Mouse (Mus musculus) lung, embryonic 15.5 days (tissue): ENCODE results near the gene Limch1. TPM values are rescaled to one million over a fixed set of nuclear protein-coding genes. Genes with fewer than 3 reads are reported as not detected.

Experiments
- ATAC-seq: fragments of 200-750 bp; cut with Nextera tagmentation; 2 replicates; pipeline ENCODE4 v1.8.0; 2017; ENCODE audit warnings: moderate number of reproducible peaks, borderline replicate concordance; ENCODE audit not compliant: low FRiP score, low TSS enrichment; ENCODE audit errors: extremely low read depth
- H3K27ac ChIP-seq: fragments of 300-500 bp; sonication (generic); 2 replicates; pipeline ENCODE4 v1.5.1; 2015; ENCODE audit warnings: moderate library complexity, mild to moderate bottlenecking, inconsistent platforms
- H3K27me3 ChIP-seq: fragments of 300-500 bp; sonication (generic); 2 replicates; pipeline ENCODE4 v1.6.1; 2015; ENCODE audit warnings: inconsistent platforms
- H3K36me3 ChIP-seq: fragments of 300-500 bp; sonication (generic); 2 replicates; pipeline ENCODE4 v1.6.1; 2015; ENCODE audit warnings: inconsistent platforms
- H3K4me1 ChIP-seq: fragments of 300-500 bp; sonication (generic); 2 replicates; pipeline ENCODE4 v1.6.1; 2015; ENCODE audit warnings: inconsistent platforms
- H3K4me2 ChIP-seq: fragments of 300-500 bp; sonication (generic); 2 replicates; pipeline ENCODE4 v1.6.1; 2015; ENCODE audit warnings: inconsistent platforms, mild to moderate bottlenecking, moderate library complexity
- H3K4me3 ChIP-seq: fragments of 300-500 bp; sonication (generic); 2 replicates; pipeline ENCODE4 v1.5.1; 2015; ENCODE audit warnings: mild to moderate bottlenecking, inconsistent platforms
- H3K9ac ChIP-seq: fragments of 300-500 bp; sonication (generic); 2 replicates; pipeline ENCODE4 v1.6.1; 2015; ENCODE audit warnings: inconsistent platforms
- H3K9me3 ChIP-seq: fragments of 300-500 bp; sonication (generic); 2 replicates; pipeline ENCODE4 v1.6.1; 2016; ENCODE audit warnings: inconsistent platforms
- WGBS: fragments of 180-500 bp; shearing (Covaris S2); methylation state at CpG from one replicate; pipeline ENCODE4 v1.1.7; 2015; 5-methylcytosine and 5-hydroxymethylcytosine counted together
- polyA plus RNA-seq: library from polyadenylated mRNA; unstranded; fragments of >200 nt; fragmentation: Nextera tagmentation; extraction: Ambion mirVana; gene quantifications from 2 replicates; pipeline ENCODE4 v1.2.1, GENCODE M21; 2015

Gene Limch1
- polyA plus RNA-seq, 1 experiment from 2014 or later: 77.2 TPM

DNA sequence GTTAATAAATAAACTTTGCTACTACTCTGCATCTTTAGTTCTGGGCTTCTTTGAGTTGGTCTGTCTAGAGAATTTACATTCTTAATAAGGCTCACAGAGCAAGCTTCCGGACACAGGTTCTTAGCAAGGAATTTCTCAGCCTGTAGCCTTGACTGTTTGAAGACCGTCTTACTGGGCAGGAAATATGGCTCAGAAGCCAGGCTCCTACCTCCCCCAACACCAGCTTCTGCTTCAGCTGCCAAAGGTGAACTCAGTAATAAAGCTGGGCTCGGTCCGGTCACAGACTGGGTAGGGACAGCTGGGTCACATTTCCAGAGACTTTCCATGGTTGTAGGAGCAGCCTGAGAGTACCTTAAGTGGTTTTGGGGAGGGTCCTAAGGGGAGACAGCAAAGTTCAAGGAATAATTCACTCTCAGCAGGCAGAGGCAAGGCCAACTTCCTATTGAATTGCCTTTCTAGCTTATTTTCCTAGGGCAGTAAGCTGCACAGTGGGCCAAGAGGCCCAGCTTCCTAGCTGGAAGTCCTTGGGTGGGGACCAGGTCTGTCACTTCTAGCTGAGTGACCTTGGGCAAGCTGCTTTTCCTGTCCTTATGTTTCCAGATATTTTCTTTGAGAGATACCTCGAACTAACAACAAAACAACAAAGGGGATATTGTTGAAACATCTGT is 3.0 kb downstream of the Limch1 start:
- H3K36me3 ChIP-seq: no peaks in the 10 kb centered on the region
- no peak overlapping the region for H3K9ac ChIP-seq
- peak overlapping the region; percentile 91 for H3K4me2 ChIP-seq
- no peak overlapping the region; the same call in 1 of the 2 replicates for H3K4me3 ChIP-seq
- no peaks in the 10 kb centered on the region for H3K9me3 ChIP-seq
- WGBS: 45% methylated on average over 5 of the region's 5 CpGs
- no peak for ATAC-seq
- H3K4me1 ChIP-seq: peaks cover 35% of the 10 kb centered on the region
- peaks cover 13% of the 10 kb centered on the region for H3K27me3 ChIP-seq
- H3K27ac ChIP-seq: peak overlapping the region; percentile 82

DNA sequence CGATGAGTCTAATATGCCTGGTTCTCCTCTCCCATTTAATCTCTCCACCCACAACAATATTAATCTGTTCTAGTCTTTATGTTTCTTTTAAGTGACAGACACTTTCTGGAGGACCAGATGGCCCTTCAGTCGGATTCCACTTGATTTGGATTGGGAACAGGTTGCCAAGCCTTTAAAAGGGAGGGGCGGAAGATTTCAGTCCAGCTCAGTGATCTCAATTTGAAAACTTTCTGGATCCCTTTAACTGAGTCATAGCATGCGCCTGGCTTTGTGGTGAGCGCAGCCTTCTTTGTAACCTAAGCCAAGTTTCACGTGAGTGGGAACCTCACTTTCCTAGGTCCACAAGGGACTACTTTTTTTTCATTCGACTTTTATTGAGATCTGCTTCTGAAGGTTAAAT is 5.0 kb downstream of the Limch1 start:
- Histone ChIP-seq H3K27ac (no peak overlapping the region), H3K9ac (no peak overlapping the region), H3K4me2 (no peak overlapping the region), H3K27me3 (peaks cover 13% of the 10 kb centered on the region), H3K36me3 (no peaks in the 10 kb centered on the region), H3K9me3 (no peaks in the 10 kb centered on the region), H3K4me3 (no peak overlapping the region), H3K4me1 (peaks cover 32% of the 10 kb centered on the region)
- ATAC-seq: no peak
- WGBS: 74% methylated on average over 7 of the region's 7 CpGs

DNA sequence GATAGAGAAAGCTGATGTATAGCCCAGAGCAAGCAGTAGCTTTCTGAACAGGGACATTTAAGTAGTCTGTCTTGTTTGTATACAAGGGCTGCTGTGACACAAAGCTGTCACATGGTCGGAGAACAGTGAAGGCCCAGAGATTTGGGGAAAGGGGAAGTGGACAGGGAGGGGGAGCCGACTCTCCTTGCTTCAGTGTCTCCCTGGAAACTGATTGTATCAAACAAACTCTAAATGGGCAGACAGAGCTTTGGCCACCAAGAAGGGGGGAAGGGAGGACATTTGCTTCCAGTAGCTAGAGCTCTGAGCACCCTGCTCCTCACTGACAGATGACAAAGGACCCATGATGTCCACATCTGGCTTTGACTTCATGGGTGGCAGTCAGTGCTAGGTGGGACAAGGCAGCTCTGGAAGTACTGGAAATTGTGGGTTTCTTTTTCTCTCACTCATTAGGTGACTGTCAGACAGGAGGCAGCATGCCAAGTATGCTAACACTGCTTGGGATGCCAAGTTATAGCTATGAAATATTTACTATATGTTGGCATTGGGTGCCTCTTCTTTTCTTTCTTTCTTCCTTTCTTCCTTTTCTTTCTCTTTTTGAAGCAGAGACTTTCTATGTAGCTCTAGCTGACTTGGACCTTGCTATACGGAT is 5.8 kb downstream of the Limch1 start:
- ATAC-seq: no peak
- Histone ChIP-seq H3K9me3 (no peaks in the 10 kb centered on the region), H3K4me1 (peaks cover 32% of the 10 kb centered on the region), H3K9ac (0 out of 2 replicates have a peak overlapping the region, but pooled peaks have one; percentile 5), H3K27ac (no peak overlapping the region), H3K4me2 (no peak overlapping the region), H3K27me3 (peaks cover 13% of the 10 kb centered on the region), H3K36me3 (no peaks in the 10 kb centered on the region), H3K4me3 (no peak overlapping the region)
- 40% methylated on average over 3 of the region's 3 CpGs for WGBS

DNA sequence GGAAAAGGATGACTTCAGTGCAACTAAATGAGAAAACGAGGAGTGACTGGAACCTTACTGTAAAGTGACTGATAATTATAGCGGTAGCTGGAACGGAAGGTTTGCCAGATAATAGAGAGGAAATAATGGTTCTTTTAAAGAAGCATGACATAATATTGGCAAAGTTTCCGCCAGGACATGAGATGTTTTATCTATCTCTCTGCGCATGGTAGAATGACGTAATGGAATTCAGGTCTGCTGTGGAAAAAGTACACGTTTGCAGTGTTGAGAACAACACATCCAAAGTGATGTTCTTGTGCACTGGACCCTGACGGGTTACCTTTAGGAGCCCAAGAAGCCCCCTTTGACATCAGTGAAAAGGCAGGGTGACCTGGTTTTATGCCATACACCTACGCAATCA is 8.0 kb downstream of the Limch1 start:
- Histone ChIP-seq H3K27me3 (no peaks in the 10 kb centered on the region), H3K36me3 (no peaks in the 10 kb centered on the region), H3K9ac (no peak overlapping the region), H3K4me3 (no peak overlapping the region), H3K9me3 (no peaks in the 10 kb centered on the region), H3K4me1 (peaks cover 14% of the 10 kb centered on the region), H3K27ac (no peak overlapping the region), H3K4me2 (no peak overlapping the region)
- ATAC-seq: no peak
- 62% methylated on average over 9 of the region's 9 CpGs for WGBS

DNA sequence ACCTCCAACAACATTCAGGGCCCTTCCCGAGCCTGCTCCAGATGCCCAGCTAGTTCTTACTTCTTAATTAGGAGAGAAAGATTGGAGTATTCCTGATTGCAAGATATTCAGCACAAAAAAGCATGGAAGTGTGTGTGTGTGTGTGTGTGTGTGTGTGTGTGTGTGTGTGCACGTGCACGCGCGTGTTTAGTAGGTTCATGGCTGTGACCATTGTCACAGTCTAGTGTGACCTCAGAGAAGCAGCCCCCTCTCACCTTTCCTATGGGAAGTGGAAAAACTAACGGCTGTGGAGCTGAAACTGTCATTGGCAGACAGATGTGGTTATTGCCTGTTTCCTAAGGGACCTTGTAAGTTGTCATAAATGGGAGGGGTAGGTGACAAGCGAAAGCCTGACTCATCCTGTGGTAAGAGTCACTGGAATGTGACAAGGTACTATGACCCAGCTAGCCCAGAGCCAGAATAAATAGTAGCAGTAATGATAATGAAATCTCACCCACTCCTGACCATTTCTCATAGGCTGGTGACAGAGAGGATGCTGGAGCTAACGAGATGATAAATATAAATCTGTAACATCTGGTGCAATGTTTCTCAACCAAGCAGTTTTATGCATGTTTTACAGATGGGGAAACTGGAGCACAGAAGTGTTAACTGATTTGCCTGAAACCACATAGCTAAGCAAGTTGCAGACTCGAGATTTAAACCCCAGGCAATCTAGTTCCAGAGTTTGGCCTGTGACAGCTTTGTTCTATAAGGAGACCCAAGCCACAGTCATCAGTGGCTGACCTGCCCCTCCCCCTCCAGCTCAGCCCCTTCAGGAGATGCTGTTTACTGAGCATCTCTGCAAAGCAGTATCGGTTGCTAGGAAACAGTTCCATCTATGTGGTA is 11.4 kb downstream of the Limch1 start:
- H3K4me3 ChIP-seq: no peak overlapping the region
- no peaks in the 10 kb centered on the region for H3K9me3 ChIP-seq
- no peaks in the 10 kb centered on the region for H3K27me3 ChIP-seq
- no peaks in the 10 kb centered on the region for H3K36me3 ChIP-seq
- no peak overlapping the region for H3K27ac ChIP-seq
- H3K4me2 ChIP-seq: no peak overlapping the region
- WGBS: 66% methylated on average over 10 of the region's 10 CpGs
- ATAC-seq: no peak
- H3K9ac ChIP-seq: no peak overlapping the region
- H3K4me1 ChIP-seq: no peaks in the 10 kb centered on the region

DNA sequence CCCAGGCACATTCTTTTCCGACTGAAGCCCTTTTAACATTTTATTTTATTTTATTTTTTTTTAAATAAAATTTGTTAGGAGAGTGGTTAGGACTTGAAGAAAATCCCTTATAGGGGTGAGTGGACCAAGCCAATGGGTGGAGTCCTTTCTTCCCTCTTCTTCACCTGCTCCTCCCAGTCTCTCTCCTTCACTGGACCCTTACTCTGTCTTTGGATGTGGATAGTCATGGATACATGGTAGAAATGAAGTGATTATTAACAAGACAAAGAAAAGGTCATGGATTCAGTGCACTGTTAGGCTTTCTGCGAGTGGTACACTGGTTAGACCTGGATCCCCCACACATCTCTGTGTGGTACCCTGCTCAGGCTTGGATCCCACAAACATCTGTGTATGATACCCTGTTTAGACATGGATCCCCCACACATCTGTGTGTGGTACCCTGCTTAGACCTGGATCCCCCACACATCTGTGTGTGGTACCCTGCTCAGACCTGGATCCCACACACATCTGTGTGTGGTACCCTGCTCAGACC is 12.1 kb downstream of the Limch1 start:
- no peak overlapping the region for H3K9ac ChIP-seq
- no peak overlapping the region for H3K27ac ChIP-seq
- H3K4me2 ChIP-seq: no peak overlapping the region
- H3K9me3 ChIP-seq: no peaks in the 10 kb centered on the region
- no peak for ATAC-seq
- H3K36me3 ChIP-seq: no peaks in the 10 kb centered on the region
- H3K4me3 ChIP-seq: no peak overlapping the region
- no peaks in the 10 kb centered on the region for H3K4me1 ChIP-seq
- 70% methylated on average over 2 of the region's 2 CpGs for WGBS
- no peaks in the 10 kb centered on the region for H3K27me3 ChIP-seq

DNA sequence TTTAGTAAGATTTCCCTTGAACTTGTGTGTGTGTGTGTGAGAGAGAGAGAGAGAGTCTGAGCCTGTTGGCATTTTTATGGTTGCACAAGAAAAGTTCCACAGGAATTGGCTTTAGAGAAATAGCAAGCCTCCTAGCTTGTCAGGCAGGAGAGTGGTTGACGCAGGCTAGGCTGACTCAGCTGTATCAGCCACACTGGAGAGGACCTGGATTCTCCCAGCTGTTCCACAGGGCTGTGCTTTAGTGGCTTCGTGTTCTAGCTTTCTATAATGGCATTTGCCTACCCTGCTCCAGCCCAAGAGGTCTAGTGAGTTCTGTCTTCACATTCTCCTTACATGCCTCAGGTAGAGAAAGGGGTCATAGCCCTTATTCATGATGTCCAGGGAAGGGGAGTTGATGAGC is 13.7 kb downstream of the Limch1 start:
- Histone ChIP-seq H3K36me3 (no peaks in the 10 kb centered on the region), H3K9me3 (no peaks in the 10 kb centered on the region), H3K27me3 (no peaks in the 10 kb centered on the region), H3K4me3 (no peak overlapping the region), H3K27ac (no peak overlapping the region), H3K9ac (no peak overlapping the region), H3K4me1 (no peaks in the 10 kb centered on the region), H3K4me2 (no peak overlapping the region)
- 81% methylated on average over 2 of the region's 2 CpGs for WGBS
- ATAC-seq: no peak

DNA sequence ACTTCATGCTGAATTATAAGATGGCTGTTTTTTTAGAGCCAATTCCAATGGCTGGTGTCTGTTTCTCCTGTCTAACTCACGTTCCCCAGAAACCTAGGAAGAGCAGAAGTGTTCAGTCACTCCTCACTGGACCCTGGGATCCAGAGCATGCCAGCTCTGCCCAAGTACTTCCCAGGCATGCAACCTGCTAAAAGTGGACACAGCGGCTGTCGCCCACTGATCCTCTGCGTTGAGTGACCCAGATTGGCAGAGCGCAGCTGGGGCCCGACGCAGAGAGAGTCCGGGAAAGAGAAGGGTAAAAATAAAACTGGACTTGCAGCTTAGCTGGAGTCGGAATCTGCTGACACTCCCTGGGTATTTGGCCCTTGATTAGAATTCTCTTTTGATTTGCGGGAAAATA is 15.1 kb downstream of the Limch1 start:
- Histone ChIP-seq H3K4me3 (no peak overlapping the region), H3K27me3 (no peaks in the 10 kb centered on the region), H3K4me1 (no peaks in the 10 kb centered on the region), H3K9me3 (no peaks in the 10 kb centered on the region), H3K4me2 (no peak overlapping the region), H3K9ac (no peak overlapping the region), H3K27ac (no peak overlapping the region), H3K36me3 (no peaks in the 10 kb centered on the region)
- ATAC-seq: no peak
- 83% methylated on average over 10 of the region's 10 CpGs for WGBS

DNA sequence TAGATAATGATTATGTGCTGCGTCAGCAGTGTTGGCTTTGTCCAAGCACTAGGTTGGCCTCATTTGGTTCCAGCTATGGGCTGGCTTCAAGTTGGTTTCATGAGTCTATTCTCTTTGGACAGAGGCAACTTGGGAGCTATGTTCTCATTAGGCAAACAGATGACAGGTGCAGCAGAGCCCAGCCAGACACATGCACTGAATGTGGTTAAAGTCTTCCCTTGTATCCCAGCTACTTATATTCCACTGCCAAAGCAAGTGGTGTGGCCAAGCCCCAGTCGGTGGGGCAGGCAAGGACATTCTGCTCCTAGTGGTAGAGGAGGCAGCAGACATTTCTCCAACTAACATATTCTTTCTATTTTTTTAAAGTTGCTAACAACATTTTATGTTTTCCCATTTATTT is 16.4 kb downstream of the Limch1 start:
- no peaks in the 10 kb centered on the region for H3K9me3 ChIP-seq
- H3K27ac ChIP-seq: no peak overlapping the region
- WGBS: 79% methylated on average over 2 of the region's 2 CpGs
- no peaks in the 10 kb centered on the region for H3K36me3 ChIP-seq
- H3K4me2 ChIP-seq: no peak overlapping the region
- H3K27me3 ChIP-seq: no peaks in the 10 kb centered on the region
- ATAC-seq: no peak
- H3K9ac ChIP-seq: no peak overlapping the region
- no peak overlapping the region for H3K4me3 ChIP-seq
- H3K4me1 ChIP-seq: no peaks in the 10 kb centered on the region

DNA sequence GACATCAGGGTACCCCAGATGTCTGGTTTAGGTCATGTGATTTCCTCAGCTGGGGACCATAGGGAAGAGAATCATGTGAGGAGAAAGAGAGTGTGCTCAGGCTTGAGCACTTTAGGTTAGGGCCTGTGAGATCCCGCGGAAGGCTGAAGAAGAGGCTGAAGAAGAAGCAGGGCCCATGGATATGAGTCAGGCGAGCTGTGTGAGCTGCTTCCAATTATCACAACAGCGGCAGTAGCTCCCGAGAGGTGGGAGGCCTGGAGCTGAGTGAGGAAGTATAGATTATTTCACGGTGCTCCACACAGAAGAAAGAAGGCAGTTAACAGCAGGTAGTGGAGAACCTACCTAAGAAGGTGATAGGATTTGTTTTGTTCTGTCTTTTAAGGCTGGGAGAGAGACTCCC is 18.5 kb downstream of the Limch1 start:
- no peaks in the 10 kb centered on the region for H3K36me3 ChIP-seq
- 88% methylated on average over 6 of the region's 6 CpGs for WGBS
- H3K4me1 ChIP-seq: peaks cover 10% of the 10 kb centered on the region; the same call in 1 of the 2 replicates
- ATAC-seq: no peak
- H3K27me3 ChIP-seq: no peaks in the 10 kb centered on the region
- H3K4me3 ChIP-seq: no peak overlapping the region
- no peak overlapping the region for H3K27ac ChIP-seq
- H3K9ac ChIP-seq: no peak overlapping the region
- no peak overlapping the region for H3K4me2 ChIP-seq
- H3K9me3 ChIP-seq: no peaks in the 10 kb centered on the region

DNA sequence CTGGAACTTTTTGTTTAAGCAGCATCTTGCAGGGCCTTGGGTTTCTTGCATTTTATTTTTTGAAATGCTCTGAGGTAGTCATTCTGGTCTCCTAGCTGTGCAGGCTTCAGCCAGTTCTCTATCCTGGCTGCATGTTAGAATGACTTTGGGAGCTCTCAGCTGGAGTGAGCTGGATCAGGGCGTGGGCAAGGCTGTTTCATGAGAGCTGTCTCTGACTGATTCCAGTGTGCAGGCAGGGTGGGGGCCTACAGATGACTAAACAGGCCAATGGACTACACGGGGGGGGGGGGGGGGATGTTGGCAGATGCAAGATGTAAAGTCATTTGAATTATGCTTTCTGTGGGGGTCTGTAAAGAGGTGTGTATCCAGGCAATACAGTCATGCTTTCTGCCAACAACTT is 20.3 kb downstream of the Limch1 start:
- peaks cover 10% of the 10 kb centered on the region; the same call in 1 of the 2 replicates for H3K4me1 ChIP-seq
- WGBS: 63% methylated on average over 2 of the region's 2 CpGs
- no peak overlapping the region for H3K27ac ChIP-seq
- H3K36me3 ChIP-seq: no peaks in the 10 kb centered on the region
- H3K4me3 ChIP-seq: no peak overlapping the region
- H3K9me3 ChIP-seq: no peaks in the 10 kb centered on the region
- H3K27me3 ChIP-seq: no peaks in the 10 kb centered on the region
- no peak for ATAC-seq
- H3K9ac ChIP-seq: no peak overlapping the region
- no peak overlapping the region for H3K4me2 ChIP-seq

DNA sequence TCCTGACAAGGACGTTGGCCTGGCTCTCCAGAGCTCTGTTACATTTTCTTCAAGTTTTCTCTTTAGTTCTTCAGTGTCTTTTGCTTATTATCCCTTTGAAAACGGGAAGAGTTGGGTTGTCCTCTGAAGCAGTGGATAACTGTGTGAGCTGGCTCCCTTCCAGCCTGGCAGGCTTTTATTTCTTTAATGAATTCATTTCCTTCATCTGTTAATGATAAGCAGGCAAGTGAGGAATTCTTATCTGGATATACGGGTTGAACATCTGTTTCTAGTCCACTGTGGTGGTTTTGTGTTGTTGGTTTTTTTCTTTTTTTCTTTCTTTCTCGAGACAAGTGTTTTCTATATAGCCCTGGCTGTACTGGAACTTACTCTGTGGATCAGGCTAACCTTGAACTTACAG is 22.4 kb downstream of the Limch1 start:
- no peak for ATAC-seq
- Histone ChIP-seq H3K4me1 (peaks cover 13% of the 10 kb centered on the region; the same call in 1 of the 2 replicates), H3K36me3 (no peaks in the 10 kb centered on the region), H3K4me2 (no peak overlapping the region), H3K27me3 (no peaks in the 10 kb centered on the region), H3K4me3 (no peak overlapping the region), H3K9ac (no peak overlapping the region), H3K27ac (peak overlapping the region; percentile 2; the same call in 1 of the 2 replicates), H3K9me3 (no peaks in the 10 kb centered on the region)
- 14% methylated on average over 4 of the region's 4 CpGs for WGBS
